In the genomic region with DNA sequence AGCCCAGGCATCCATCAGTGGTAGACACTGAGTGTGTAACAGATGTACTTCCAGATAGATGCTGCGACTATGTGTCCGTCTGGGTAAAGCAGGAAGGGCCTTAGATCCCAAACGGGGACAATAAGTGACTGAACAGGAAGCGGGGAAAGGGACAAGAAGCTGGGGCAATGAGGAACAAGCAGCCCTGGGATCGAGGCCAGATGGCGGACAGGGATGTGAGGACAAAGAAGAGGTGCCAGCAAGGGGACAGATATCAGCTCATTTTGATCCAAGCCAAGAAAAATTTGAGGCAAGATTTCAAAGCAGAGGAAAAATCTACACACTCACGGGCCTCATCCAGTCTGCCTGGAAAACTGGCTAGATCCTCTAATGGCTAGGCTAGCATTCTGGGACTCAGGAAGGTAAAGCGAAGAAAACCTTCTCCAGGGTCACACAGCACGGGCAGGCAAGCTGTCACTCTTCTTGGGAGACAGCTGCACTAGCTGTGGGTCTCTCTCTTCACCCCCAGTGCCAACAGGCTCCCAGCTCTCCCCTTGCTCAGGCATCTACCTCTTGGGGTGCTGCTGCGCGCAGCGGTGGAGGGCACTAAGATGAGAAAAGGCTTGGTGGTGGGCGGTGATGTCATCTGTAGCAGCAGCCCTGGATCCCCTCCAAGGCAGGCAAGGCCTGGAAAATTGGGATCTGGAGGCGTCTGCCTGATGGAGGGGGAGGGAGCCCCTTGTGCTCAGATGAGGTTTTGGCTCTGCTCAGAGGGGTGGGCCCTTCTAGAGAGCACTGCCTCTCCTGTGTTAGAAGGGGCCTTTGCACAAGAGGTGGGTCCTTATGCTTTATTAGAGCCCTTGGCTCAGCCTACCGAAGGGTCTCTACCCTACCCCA, we compare ENCODE assay signal across 8 mouse cellular contexts.
DNase-seq lines count a peak whose midpoint lies in the region.

No protein-coding gene starts in this region.

- DNase-seq in heart, adult 11 months, result peak; percentile 97
- no peak for DNase-seq in heart, adult 8-10 months (ENCODE audit: low spot score)
- DNase-seq in MN1 (ENCODE audit: low spot score), result peak; percentile 89
- DNase-seq in frontal cortex, postnatal 14 days (ENCODE audit: low spot score in 2 of 2), result peak; percentile 67 to 77
- DNase-seq in kidney, postnatal 4 days, result peak; percentile 65 to 79
- DNase-seq in lung, postnatal 4 days, result peak; percentile 75 to 88
- no peak for DNase-seq in embryo, embryonic 10 days (ENCODE audit: low spot score)
- DNase-seq in yolk sac, embryonic 10.5 days (ENCODE audit: low spot score), result no peak

Comparison
In these comparisons a context has a peak if more than half of its experiments do, and no peak if none do; other contexts are left out.
1. DNase-seq: peak in heart, adult 11 months (single experiment), MN1 (single experiment), frontal cortex, postnatal 14 days (2 of 2), kidney, postnatal 4 days (2 of 2) and lung, postnatal 4 days (2 of 2); none in heart, adult 8-10 months (single experiment), embryo, embryonic 10 days (single experiment) and yolk sac, embryonic 10.5 days (single experiment).